Mouse (Mus musculus) stomach, embryonic 16.5 days (tissue): ENCODE measurements around the gene Ptprm. TPM values are rescaled to one million over a fixed set of nuclear protein-coding genes. Genes with fewer than 3 reads are reported as not detected.

Experiments
- ATAC-seq: fragments of 200-750 bp; cut with Nextera tagmentation; 2 replicates; pipeline ENCODE4 v1.8.0; 2017; ENCODE audit warnings: moderate number of reproducible peaks, moderate TSS enrichment; ENCODE audit not compliant: insufficient read depth, low FRiP score
- H3K27ac ChIP-seq: fragments of 300-500 bp; sonication (generic); 2 replicates; pipeline ENCODE4 v1.5.1; 2014; ENCODE audit warnings: low read length
- H3K27me3 ChIP-seq: fragments of 300-500 bp; sonication (generic); 2 replicates; pipeline ENCODE4 v1.6.1; 2014; ENCODE audit warnings: low read length, control low read depth, mixed read lengths; ENCODE audit not compliant: control insufficient read depth, insufficient read depth
- H3K36me3 ChIP-seq: fragments of 300-500 bp; sonication (generic); 2 replicates; pipeline ENCODE4 v1.6.1; 2014; ENCODE audit warnings: low read length; ENCODE audit not compliant: control insufficient read depth, insufficient read depth
- H3K4me1 ChIP-seq: fragments of 300-500 bp; sonication (generic); 2 replicates; pipeline ENCODE4 v1.6.1; 2014; ENCODE audit warnings: low read length, control low read depth, mixed read lengths; ENCODE audit not compliant: control insufficient read depth, insufficient read depth
- H3K4me2 ChIP-seq: fragments of 300-500 bp; sonication (generic); 2 replicates; pipeline ENCODE4 v1.6.1; 2014; ENCODE audit warnings: low read depth, low read length, mixed read lengths
- H3K4me3 ChIP-seq: fragments of 300-500 bp; sonication (generic); replicated peaks from 2 replicates; pipeline ENCODE4 v1.5.1; 2014; ENCODE audit warnings: mild to moderate bottlenecking, low read length
- H3K9ac ChIP-seq: fragments of 300-500 bp; sonication (generic); 2 replicates; pipeline ENCODE4 v1.6.1; 2014; ENCODE audit warnings: low read length
- H3K9me3 ChIP-seq: fragments of 300-500 bp; sonication (generic); replicated peaks from 2 replicates; pipeline ENCODE4 v1.6.1; 2016; ENCODE audit warnings: low read length, control low read depth; ENCODE audit not compliant: control insufficient read depth
- WGBS: fragments of 180-500 bp; shearing (Covaris S2); extraction: QIAGEN DNeasy Blood & Tissue Kit; methylation state at CpG from one replicate; pipeline ENCODE4 v1.1.7; 2014; 5-methylcytosine and 5-hydroxymethylcytosine counted together
- polyA plus RNA-seq: library from polyadenylated mRNA; unstranded; fragments of >200 nt; fragmentation: Nextera tagmentation; extraction: Ambion mirVana; gene quantifications from 2 replicates; pipeline ENCODE4 v1.2.1, GENCODE M21; 2015

Ptprm gene
- polyA plus RNA-seq, 1 experiment from 2014 or later = 10.8 TPM

DNA sequence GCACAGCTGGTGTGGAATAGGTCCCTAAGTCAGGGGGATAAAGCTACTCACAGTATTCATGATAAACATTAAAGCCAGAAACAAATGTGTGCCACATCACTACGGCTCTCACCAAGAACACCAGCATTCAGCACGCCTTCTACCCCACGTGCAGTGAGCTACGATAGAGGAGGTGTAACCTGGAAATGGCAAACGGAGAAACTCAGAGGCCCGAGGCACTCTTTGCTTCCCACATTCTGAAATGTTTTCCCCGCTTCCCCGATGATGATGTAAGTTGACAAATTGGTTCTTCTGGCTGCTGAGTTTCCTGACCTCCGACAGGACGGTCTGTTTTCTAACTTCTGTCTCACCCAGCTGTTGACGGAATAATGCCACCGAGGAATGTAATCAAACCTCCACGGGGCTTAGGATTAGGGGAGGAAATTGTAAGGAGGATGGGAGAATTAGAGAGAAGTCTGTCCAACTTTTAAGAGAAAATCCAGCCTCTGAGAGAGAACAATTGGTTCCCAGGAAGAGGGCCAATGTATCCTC lies 72.6 kb downstream of the Ptprm start:
- WGBS = 20% methylated on average over 13 of the region's 13 CpGs
- H3K9ac ChIP-seq = no peak overlapping the region
- H3K9me3 ChIP-seq = no peaks in the 10 kb centered on the region
- H3K27ac ChIP-seq = no peak overlapping the region
- ATAC-seq = no peak
- H3K4me3 ChIP-seq = no peak overlapping the region
- no peaks in the 10 kb centered on the region for H3K27me3 ChIP-seq
- H3K4me2 ChIP-seq = peak overlapping the region; percentile 6; the same call in 1 of the 2 replicates
- H3K4me1 ChIP-seq = no peaks in the 10 kb centered on the region
- H3K36me3 ChIP-seq = no peaks in the 10 kb centered on the region

DNA sequence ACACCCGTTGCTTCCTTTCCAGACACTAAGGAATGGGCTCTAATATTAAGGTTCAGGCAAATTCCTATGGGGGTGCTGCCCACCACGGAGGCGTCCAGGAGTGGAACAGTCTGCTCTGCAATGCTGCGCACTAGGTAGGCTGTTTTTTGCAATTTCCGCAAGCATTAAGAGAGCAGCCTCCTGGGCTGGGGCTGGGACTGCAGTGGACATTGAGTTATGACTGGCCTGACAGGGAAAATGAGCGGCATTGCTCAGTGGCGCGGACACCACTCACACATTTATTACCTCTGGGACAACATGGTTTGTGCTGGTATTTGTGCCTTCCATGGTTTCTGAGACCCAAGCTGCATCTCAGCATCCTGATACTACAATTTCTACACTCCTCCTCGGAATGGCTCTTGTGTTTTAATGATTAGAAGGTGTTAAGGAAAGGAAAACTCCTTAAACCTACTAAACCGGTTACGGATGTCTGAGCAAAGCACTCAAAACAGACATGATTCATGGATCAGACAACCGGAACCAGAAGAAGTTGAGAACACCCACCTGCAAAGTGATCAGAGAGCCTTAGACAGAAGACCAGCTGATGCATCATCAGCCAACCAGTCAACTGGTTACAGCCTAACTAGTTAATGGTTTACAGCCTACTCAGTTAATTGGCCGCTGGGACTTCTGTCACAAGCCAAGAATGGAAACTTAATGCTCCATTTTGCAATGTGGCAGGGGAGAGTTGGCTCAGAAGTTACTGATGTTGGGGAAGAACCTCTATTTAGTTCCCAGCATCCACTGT lies 76.9 kb downstream of the Ptprm start:
- Histone ChIP-seq H3K9ac (no peak overlapping the region), H3K27ac (no peak overlapping the region), H3K4me2 (no peak overlapping the region), H3K4me1 (no peaks in the 10 kb centered on the region), H3K9me3 (no peaks in the 10 kb centered on the region), H3K4me3 (no peak overlapping the region), H3K27me3 (no peaks in the 10 kb centered on the region), H3K36me3 (no peaks in the 10 kb centered on the region)
- ATAC-seq = no peak
- 89% methylated on average over 13 of the region's 13 CpGs for WGBS

DNA sequence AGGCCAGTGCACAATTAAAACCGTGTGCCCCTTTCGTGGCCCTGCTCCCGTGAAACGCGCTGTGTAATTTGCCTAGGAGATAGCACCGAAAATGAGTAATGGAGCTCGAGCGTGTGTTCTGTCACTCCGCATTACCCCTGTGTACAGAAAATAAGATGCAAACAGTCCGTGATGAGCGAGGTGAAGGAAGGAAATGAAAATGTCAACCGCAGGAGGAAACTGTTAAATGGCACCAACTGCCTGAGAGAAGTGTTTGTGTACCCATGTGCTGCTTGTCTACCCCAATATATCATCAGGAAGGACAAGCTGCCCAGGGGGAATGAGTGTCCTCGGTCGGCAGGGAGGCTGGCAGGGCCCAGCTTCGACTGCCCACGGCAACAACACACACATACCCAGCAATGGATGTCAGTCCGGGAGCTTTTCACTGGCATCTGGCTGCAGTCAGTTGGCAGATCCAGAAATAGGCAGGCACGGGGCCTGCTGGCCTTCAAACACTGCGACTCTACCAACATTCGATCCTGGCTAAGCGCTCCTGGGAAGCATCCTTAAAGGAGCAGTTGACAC lies 79.6 kb downstream of the Ptprm start:
- Histone ChIP-seq H3K27ac (no peak overlapping the region), H3K27me3 (no peaks in the 10 kb centered on the region), H3K9me3 (no peaks in the 10 kb centered on the region), H3K9ac (no peak overlapping the region), H3K4me3 (no peak overlapping the region), H3K4me1 (no peaks in the 10 kb centered on the region), H3K36me3 (no peaks in the 10 kb centered on the region), H3K4me2 (no peak overlapping the region)
- WGBS = 54% methylated on average over 21 of the region's 21 CpGs
- ATAC-seq = no peak

DNA sequence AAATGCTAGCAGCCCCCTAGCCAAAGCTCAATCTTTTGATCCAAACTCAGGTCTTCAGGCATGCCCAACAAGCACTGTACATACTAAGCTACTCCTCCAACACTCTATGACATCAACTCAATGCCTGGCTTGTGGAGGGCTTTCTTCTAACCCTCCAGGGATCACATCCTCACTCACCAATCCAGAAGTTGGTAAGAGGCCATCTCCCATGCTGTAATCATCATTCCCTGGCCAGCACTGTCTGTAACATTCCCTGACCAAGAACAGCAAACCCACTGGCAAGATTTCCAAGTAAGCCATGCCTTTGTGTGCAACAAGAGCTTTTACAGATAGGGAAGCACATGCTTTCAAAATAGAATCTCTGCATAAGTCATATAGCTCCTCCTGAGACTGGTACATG lies 81.3 kb downstream of the Ptprm start:
- Histone ChIP-seq H3K9me3 (no peaks in the 10 kb centered on the region), H3K4me1 (no peaks in the 10 kb centered on the region), H3K36me3 (no peaks in the 10 kb centered on the region), H3K27ac (no peak overlapping the region), H3K9ac (no peak overlapping the region), H3K27me3 (no peaks in the 10 kb centered on the region), H3K4me3 (no peak overlapping the region), H3K4me2 (no peak overlapping the region)
- ATAC-seq = no peak

DNA sequence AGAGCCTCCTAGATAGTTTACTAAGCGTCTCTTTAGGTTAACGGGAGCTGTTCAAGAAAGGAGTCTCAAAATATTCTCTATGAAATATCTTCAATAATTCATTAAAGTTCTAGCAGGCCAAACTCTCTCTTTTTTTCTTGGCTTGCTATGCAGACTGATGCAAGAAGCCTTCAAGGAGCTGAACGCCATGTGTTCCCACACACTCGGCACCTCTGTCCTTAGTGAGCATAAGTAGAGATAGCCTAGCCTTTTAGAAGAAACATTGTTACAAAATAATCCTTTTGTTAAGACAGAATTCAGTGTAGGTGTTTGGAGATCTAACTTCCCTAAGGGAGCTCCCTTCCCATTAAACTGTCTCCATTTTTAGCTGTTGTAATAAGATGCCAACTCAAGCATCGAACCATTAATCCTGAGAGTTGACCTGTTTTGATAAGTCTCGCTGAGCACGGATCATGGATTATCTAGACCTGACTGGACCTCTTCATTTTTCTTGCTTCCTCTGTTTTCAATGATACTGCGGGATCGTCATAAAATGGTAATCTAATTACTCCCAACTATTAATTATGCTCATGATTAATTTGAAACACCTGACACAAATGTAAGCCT lies 85.7 kb downstream of the Ptprm start:
- H3K4me2 ChIP-seq = no peak overlapping the region
- H3K27me3 ChIP-seq = no peaks in the 10 kb centered on the region
- no peaks in the 10 kb centered on the region for H3K9me3 ChIP-seq
- H3K36me3 ChIP-seq = no peaks in the 10 kb centered on the region
- no peaks in the 10 kb centered on the region for H3K4me1 ChIP-seq
- WGBS = 74% methylated on average over 9 of the region's 9 CpGs
- H3K27ac ChIP-seq = no peak overlapping the region
- ATAC-seq = no peak
- no peak overlapping the region for H3K4me3 ChIP-seq
- no peak overlapping the region for H3K9ac ChIP-seq

DNA sequence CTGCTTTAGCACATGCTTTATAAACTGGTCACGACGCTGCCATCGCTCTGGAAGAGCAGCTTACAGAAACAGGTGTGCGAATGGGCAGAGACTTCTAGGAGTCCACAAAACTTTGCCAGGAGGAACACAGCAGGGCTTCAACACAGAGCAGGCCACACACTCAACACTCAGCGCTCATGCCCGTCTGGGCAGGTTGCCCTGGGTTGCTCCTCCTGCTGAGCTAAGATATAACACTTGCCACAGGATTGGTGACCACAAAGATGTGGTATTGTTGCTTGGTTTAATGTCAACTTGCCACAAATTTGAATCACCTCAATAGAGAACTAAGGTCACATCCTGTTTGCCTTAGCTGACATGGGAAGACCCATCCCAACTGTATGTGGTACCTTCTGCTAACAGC lies 88.0 kb downstream of the Ptprm start:
- Histone ChIP-seq H3K27ac (no peak overlapping the region), H3K4me1 (no peaks in the 10 kb centered on the region)
- 95% methylated on average over 6 of the region's 6 CpGs for WGBS

DNA sequence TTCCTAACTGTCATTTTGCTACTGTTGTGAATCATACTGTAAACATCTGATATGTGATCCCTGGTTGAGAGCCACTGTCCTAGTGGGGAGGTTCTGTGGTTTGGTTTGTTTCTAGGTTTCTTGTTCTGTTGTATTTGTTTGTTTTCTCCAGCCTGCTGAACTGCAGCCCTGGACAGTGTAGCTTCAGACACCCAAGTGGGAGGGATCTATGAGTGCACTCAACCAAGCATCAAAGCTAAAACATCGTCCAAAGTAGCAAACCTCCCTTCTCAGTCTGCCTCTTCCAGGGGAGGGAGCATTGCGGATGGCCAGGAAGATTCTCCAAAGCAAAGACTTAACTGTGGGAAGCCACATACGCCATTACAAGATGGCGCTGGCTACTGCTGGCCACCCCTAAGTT lies 88.7 kb downstream of the Ptprm start:
- Histone ChIP-seq H3K4me3 (no peak overlapping the region), H3K9me3 (no peaks in the 10 kb centered on the region), H3K27me3 (no peaks in the 10 kb centered on the region), H3K4me1 (no peaks in the 10 kb centered on the region), H3K27ac (no peak overlapping the region), H3K9ac (no peak overlapping the region), H3K36me3 (no peaks in the 10 kb centered on the region), H3K4me2 (no peak overlapping the region)
- WGBS = 90% methylated on average over 4 of the region's 4 CpGs
- ATAC-seq = no peak

More for the DNA sequence above, 88.0 kb downstream of the Ptprm start:
- Histone ChIP-seq H3K9me3 (no peaks in the 10 kb centered on the region), H3K9ac (no peak overlapping the region), H3K4me3 (no peak overlapping the region), H3K4me2 (no peak overlapping the region), H3K27me3 (no peaks in the 10 kb centered on the region), H3K36me3 (no peaks in the 10 kb centered on the region)
- ATAC-seq = no peak

DNA sequence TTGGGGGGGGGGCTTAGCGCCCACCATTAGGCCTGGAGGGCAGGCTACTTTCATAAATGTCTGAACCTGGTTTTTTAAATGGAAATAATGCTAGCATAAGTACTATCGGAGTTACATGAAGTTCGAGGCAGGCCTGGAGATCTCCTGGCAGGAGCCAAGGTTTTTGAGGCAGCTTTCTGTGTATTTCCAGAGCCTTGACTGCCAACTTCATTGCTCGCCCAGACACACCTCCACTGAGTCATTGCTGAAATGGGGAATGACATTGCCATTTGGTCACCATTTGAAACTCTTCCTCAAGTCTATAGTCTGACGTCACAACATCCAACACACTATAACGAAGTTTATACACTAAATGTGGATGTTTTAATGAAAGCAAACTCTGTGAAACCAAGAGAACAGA lies 89.5 kb downstream of the Ptprm start:
- no peaks in the 10 kb centered on the region for H3K36me3 ChIP-seq
- H3K27me3 ChIP-seq = no peaks in the 10 kb centered on the region
- H3K4me3 ChIP-seq = no peak overlapping the region
- H3K27ac ChIP-seq = no peak overlapping the region
- no peaks in the 10 kb centered on the region for H3K4me1 ChIP-seq
- ATAC-seq = no peak
- H3K4me2 ChIP-seq = no peak overlapping the region
- H3K9ac ChIP-seq = no peak overlapping the region
- no peaks in the 10 kb centered on the region for H3K9me3 ChIP-seq
- WGBS = 88% methylated on average over 6 of the region's 6 CpGs

DNA sequence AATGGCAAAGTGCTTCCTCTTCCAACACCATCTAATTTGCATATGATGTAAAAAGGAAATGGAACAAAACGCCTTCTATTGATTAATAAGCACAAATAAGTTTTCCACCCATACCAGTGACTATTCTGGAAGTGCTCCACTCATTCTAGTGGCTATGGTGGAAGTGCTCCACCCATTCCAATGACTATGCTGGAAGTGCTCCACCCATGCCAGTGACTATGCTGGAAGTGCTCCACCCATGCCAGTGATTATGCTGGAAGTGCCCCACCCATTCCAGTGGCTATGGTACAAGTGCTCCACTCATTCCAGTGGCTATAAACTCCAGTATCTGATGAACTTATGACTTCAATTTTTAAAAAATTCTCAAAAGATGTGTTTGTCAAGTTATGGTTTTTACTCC lies 91.2 kb downstream of the Ptprm start:
- no peak for ATAC-seq
- 79% methylated on average over 1 of the region's 1 CpGs for WGBS

More for the DNA sequence above, 91.2 kb downstream of the Ptprm start:
- no peak overlapping the region for H3K4me2 ChIP-seq
- H3K27me3 ChIP-seq = no peaks in the 10 kb centered on the region
- H3K4me1 ChIP-seq = no peaks in the 10 kb centered on the region
- H3K9me3 ChIP-seq = no peaks in the 10 kb centered on the region
- no peak overlapping the region for H3K4me3 ChIP-seq
- H3K36me3 ChIP-seq = no peaks in the 10 kb centered on the region
- no peak overlapping the region for H3K27ac ChIP-seq
- no peak overlapping the region for H3K9ac ChIP-seq
